Mouse (Mus musculus): ENCODE data around the gene Atp2b2. TPM values are rescaled to one million over a fixed set of nuclear protein-coding genes. Genes with fewer than 3 reads are reported as not detected.

The Atp2b2 gene
- polyA plus RNA-seq, 1 experiment from 2014 or later = 0.06 TPM

Small RNA genes lying within 50 kb of the gene (microRNA-seq; reads per million reads assigned to microRNA genes)
- gene Mir7042 = 1.8 reads per million

Other genes starting within 250 kb of the Atp2b2 start
- 0.06 TPM in 1 of 2 replicates, not detected in the other for gene Slc6a11, start 88.6 kb upstream of the Atp2b2 start, polyA plus RNA-seq (2016; fragmentation: Nextera tagmentation; extraction: Ambion mirVana)
- 0.48 and 0.54 TPM in 2 replicates for gene Slc6a1, start 240.0 kb upstream of the Atp2b2 start, polyA plus RNA-seq (2016; fragmentation: Nextera tagmentation; extraction: Ambion mirVana)

Data from heart, embryonic 10.5 days (tissue).